Mouse (Mus musculus): ENCODE measurements around the gene Mipep. TPM values are rescaled to one million over a fixed set of nuclear protein-coding genes. Genes with fewer than 3 reads are reported as not detected.

Gene Mipep
- total RNA-seq, 2 experiments from 2014 or later, result 4.2 to 5.4 TPM

DNA sequence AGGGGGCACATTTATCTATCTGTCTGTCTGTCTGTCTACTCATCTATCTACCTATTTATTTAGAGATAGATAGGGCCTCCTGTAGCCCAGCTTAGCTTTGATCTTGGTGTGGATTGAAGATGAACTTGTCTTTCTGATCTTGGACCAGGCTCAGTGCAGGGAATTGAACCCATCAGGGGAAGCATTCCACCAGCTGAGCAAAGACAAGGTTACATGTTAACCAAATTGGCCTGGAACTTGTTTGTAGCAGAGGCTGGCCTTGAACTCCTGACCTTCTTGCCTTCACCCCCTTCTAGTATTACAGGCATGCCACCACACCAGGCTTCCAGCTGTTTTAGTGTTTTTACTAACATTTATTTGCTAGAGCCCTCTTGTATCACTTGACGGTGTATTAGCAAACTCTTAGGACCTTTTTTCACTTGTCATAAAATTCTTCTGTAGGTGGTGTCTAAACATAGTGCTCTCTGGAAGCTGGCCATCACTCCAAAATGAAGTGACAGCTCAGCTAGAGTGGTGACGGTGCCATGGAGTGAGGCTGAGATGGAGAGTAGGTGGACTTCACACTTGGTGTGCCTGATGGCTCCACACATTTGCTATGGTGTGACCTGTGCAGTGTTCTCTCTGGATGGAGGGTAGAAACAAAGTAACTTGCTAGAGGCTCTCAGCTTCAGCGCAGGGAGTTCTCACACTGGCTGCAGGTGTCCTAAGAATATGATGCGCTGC is 12.4 kb downstream of the Mipep start:
- ATAC-seq (replicated peaks; ENCODE audit: low FRiP score, poor library complexity, severe bottlenecking), result no peak

DNA sequence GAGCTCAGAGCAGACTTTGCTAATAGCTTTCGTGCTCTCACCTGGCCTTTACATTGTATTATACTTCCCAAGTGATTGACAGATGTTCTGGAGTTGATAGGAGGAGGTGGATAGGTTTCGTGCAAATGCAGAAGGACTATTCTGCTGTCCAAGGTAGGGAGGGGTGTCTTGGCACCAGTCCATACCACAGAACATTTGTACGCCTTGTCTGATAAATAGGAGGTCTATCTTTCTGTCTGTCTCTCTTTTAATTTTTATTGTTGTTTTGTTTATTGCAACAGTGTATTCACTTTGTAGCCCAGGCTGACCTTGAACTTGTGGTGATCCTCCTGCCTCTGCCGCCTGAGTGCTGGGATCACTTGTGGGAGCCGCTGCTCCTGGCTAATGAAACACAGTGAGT is 13.2 kb downstream of the Mipep start:
- no peak for ATAC-seq (replicated peaks; ENCODE audit: low FRiP score, poor library complexity, severe bottlenecking)

DNA sequence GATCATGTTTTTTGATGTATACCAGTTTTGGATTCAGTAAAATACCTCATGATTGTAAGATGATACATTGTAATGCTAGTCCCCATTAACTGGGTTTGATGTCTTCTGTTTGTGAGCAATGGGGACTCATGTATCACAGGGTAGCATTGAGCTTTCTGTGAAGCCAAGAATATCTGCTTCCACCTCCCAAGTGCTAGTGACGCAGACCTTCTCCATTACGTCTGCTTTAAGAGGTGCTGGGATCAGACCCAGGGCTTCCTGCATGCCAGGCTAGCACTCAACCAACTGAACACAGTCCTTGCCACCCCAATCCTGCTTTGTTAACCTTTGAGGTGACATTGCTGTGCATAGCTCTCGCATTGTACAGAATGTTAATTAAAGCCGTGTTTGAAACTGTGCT is 14.3 kb downstream of the Mipep start:
- no peak for ATAC-seq (replicated peaks; ENCODE audit: low FRiP score, poor library complexity, severe bottlenecking)

GRCm38 (mm10) chr14:60799762-60800728 is 15.7 kb downstream of the Mipep start:
- 0 out of 2 replicates have a peak, but pooled peaks have one; percentile 30 for ATAC-seq (replicated peaks; ENCODE audit: low FRiP score, poor library complexity, severe bottlenecking)

GRCm38 (mm10) chr14:60802026-60802425 is 17.7 kb downstream of the Mipep start:
- no peak for ATAC-seq (replicated peaks; ENCODE audit: low FRiP score, poor library complexity, severe bottlenecking)

DNA sequence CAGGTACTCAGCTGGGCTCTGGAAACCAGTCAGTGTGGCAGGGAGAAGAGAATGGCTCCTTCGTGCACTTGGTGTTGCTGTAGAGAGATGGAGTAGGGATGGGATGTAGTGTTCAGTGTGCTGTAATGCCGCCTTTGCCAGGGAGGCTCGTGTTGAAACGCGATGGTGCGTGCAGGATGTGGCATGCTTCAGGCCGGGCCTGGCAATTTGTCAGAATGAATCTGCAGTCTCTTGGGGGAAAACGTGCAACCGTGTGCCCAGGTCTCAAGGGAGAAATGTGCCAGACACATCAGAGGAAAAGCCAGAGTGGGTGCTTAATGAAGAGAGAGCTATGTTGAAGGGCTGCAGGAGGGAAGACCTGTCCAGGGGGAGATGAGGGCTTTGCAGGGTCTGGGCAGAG is 20.6 kb downstream of the Mipep start:
- ATAC-seq (replicated peaks; ENCODE audit: low FRiP score, poor library complexity, severe bottlenecking), result no peak

GRCm38 (mm10) chr14:60805871-60806270 is 21.5 kb downstream of the Mipep start:
- ATAC-seq (replicated peaks; ENCODE audit: low FRiP score, poor library complexity, severe bottlenecking), result no peak

DNA sequence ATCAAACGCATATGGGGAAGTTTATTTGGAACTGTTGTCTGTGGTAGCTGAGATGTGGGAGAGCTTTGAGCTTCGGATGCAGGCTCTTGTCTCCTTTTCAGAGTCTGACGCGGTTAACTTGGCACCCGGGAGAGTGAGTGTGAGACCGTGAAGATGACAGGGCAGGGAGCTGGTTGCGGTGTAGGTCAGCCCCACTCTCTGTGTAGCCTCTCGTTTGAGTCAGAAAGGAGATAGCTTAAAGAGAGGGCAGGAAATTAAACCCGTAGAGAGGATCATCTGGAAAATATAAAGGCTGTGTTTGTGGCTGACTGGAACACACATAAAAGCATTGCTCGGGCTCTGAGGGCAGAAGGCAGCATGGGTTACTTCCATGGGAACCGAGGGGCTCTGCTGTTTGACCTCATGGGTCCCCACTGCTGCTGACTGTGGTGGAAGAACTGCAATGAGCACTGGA is 22.5 kb downstream of the Mipep start:
- ATAC-seq (replicated peaks; ENCODE audit: low FRiP score, poor library complexity, severe bottlenecking), result no peak

DNA sequence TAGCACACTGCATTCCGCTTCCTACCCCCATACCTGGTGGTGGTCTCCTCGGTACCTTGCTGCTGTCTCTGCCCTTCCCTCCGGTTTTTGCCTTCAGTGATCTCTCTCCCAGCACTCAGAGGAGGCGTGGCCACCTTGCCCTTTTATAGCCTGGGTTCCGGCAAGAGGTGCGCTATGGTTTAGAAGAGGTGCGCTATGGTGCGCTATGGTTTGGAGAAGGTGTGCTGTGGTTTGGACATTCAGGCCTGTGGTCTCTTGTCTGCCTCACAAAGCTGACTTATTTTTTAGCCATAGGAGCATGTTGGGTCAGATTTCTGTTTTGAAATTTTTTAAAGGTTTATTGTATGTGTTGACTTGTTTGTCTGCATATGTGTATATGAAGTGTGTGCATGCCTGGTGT is 25.5 kb downstream of the Mipep start:
- ATAC-seq (replicated peaks; ENCODE audit: low FRiP score, poor library complexity, severe bottlenecking), result no peak

DNA sequence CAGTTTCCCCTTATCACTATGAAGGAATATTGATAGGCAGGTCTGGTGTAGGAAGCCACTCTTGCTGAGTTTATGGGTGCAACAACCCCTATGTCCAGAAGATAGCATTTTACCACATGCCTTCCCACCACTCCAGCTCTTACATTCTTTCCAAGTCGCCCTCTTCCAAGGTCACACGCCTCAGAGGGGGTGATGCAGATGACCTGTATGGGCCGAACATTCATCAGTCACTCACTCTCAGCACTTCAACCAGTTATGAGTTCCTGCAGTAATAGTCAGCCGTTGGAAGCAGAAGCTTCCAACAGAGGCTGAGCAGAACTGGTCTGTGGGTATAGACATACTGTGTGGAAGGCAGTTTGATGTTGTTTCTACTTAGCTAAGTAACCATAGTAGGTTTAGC is 27.2 kb downstream of the Mipep start:
- ATAC-seq (replicated peaks; ENCODE audit: low FRiP score, poor library complexity, severe bottlenecking), result no peak

- ATAC-seq (replicated peaks; ENCODE audit: low FRiP score, poor library complexity, severe bottlenecking), result no peak
These were observed 30.7 kb downstream of the Mipep start for GRCm38 (mm10) chr14:60815098-60815497.

DNA sequence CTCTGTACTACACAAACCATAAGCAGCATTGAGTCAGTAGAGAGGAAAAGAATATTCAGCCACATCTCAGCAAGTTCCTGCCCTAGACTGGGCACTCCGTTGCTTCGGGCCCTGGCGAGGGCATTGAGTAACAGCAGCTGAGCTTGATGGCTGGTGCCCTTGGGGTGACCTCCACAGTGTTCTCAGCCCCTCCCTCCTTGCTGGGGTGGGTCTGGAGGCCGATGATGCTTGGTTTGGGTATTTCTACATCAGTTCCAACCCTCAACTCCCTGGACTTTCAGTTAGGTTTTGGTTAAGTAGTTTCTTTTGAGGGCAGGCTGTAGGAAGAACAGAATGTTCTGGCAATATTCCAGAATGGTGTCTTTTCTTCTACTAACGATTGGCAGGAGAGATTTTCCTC is 33.7 kb downstream of the Mipep start:
- no peak for ATAC-seq (replicated peaks; ENCODE audit: low FRiP score, poor library complexity, severe bottlenecking)

- no peak for ATAC-seq (replicated peaks; ENCODE audit: low FRiP score, poor library complexity, severe bottlenecking)
These were observed 45.7 kb downstream of the Mipep start for GRCm38 (mm10) chr14:60830096-60830495.

DNA sequence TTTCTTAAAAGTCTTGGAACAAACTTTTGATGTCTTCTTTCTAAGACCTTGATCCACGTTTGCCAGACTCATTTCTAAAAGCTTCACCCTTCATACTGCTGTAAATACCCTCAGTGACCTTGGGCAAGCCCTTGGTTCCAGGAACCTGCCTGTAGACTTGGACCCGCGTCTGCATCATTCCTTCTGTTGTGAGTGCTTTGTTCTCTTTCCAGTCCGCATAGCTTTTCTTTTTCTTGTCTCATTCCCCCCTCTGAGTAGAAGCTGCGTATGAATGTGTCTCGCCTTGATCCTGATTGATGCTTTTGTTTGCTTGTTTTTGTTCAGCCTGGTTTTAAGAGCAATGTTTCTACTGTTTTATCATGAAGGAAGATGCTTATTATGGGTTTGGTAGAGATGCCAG is 52.3 kb downstream of the Mipep start:
- no peak for ATAC-seq (replicated peaks; ENCODE audit: low FRiP score, poor library complexity, severe bottlenecking)

DNA sequence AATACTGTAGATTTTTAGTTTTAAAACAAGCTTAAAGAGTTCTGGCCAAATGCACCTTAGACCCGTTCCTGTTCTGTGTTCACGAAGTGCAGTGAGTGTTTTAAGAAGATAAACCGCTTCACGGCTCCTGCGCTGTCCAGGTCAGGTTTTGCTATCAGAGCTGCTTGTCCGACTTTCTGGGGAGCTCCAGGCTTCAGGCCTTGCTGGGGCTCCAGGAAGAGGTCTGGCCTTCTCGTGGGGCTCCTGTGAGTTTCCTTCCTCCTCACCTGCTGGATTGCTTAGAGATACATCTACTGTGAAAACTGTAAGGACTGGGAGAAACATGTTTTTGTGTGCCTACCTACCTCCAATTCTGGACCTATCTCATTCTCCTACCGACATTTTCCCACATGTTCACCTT is 55.3 kb downstream of the Mipep start:
- ATAC-seq (replicated peaks; ENCODE audit: low FRiP score, poor library complexity, severe bottlenecking), result no peak

DNA sequence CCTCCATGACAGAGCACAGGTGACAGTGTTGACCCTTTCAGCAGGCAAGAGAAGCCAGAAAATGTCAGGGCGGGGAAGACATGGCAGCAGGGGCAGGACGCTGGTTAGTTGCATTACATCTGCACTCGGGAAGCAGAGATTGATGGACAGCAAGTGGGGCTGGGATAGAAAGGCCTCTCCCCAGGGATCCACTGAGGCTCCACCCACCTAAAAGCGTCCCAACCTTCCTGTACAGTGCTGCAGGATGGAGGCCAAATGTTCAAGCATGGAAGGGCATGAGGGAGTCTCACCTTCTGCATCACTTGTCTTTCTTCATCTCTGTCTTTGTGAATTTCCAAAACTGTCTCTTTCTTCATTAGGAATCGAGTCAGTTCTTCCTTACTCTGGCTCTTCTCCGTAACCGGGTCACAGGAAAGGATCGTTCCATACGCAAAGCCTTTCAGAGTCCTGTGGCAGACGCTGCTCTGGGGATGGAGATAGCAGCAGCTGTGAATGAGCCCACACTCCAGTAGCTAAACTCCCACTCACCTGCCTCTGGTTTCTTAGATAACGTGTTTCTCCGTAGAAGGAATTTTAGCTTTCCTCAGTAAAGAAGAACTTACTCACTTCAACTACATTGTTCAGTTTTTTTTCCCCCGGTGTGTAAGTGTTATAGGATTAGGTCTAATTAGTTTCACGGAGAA is 57.7 kb downstream of the Mipep start:
- no peak for ATAC-seq (replicated peaks; ENCODE audit: low FRiP score, poor library complexity, severe bottlenecking)

DNA sequence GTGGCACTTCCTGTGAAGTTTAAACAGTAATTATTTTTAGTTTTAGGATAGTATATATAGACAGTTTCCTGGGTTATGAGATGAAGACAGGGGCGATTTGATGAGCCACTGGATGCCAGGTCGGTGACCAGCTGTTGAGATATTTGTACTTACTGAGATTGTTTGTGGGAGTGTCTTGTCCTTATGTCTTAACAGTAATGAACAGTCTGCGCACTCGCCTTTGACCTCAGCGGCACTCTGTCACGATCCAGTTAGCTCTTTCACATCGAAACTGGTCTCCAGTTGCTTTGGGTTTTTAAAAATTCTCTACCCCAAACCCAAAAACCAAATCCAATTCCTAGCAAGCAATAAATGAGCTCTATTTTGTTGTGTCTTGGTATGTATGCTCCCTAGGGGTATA is 59.2 kb downstream of the Mipep start:
- no peak for ATAC-seq (replicated peaks; ENCODE audit: low FRiP score, poor library complexity, severe bottlenecking)

DNA sequence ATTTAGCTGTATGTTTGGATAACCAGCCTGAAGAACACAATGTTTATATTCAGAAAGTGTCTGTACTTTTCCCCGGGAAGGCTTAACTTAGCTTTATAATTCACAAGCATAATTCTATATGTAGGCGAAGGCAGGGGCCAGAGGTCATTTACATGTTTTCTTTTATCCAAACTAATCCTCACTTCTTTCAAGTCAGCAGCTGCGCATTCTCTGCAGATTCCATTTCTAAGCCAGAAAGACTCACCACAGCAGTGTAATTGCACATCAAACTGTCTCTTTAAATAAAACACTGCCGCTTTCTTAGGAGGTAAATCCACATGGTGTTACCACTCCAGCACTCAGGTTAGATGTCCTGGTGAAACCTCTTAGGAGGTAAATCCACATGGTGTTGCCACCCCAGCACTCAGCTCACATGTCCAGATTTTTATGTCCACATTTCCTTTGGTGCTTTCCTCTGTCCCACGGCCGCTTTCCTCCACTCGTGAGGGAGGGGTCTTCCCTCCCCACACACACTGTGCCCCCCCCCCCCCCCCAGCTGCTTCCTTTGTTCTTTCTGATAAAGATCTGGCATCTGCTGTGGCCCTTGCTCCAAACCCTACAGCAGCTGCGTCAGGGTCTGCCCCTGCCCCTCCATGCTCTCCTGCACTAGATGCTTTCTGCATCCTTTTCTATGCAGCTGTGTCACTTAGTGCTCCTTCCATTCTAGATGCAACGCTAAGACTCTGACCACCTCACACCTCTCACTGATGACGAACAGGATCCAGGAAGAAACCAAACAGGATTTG is 61.1 kb downstream of the Mipep start:
- no peak for ATAC-seq (replicated peaks; ENCODE audit: low FRiP score, poor library complexity, severe bottlenecking)

DNA sequence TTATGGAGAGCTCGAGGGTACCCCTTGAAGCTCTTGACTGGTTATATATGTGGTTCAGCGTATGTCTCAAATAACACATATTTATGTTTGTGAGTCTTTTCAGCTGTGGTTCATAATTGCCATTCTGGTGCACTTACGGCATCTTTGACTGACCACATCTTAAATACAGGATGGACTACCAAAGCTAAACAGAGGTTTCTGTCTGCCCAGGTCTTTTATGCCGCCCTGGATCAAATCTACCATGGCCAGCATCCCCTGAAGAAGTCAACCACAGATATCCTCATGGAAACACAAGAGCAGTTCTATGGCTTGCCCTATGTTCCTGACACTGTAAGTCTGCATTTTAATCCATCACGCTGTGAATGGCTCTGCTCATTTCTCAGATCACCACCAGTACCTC is 61.8 kb downstream of the Mipep start:
- no peak for ATAC-seq (replicated peaks; ENCODE audit: low FRiP score, poor library complexity, severe bottlenecking)

- ATAC-seq (replicated peaks; ENCODE audit: low FRiP score, poor library complexity, severe bottlenecking), result no peak
These were observed 63.8 kb downstream of the Mipep start for GRCm38 (mm10) chr14:60848194-60848593.
